Mouse (Mus musculus) megakaryocyte-erythroid progenitor cell, adult 5-6 weeks (primary cell): Measurements from ENCODE around the gene Gm20696. TPM values are rescaled to one million over a fixed set of nuclear protein-coding genes. Genes with fewer than 3 reads are reported as not detected.

Source experiments
- ATAC-seq: replicated peaks from 2 replicates; pipeline ENCODE4 v1.8.0; 2016; ENCODE audit warnings: mild to moderate bottlenecking, inconsistent platforms; ENCODE audit not compliant: severe bottlenecking, poor library complexity, low FRiP score, low TSS enrichment
- total RNA-seq, 2 experiments: library from RNA; stranded (forward) in 1 of 2; stranded (reverse) in 1 of 2; fragments of 200-1000, 215-1000 nt in 1 of 2; fragments of >200 nt in 1 of 2; fragmentation: Nextera tagmentation in 1 of 2; gene quantifications; 2 replicates each; pipeline ENCODE4 v1.2.3; 2014 to 2017

Gm20696 gene
- total RNA-seq, 2 experiments from 2014 or later = 0.94 to 5.7 TPM

- no peak for ATAC-seq
Observed at GRCm38 (mm10) chr6:99289220-99289619, 377.4 kb downstream of the Gm20696 start.

- peak; percentile 36; the same call in 1 of the 2 replicates for ATAC-seq
Observed at GRCm38 (mm10) chr6:99285026-99285425, 381.6 kb downstream of the Gm20696 start.

GRCm38 (mm10) chr6:99284019-99284418 is 382.6 kb downstream of the Gm20696 start:
- ATAC-seq = 0 out of 2 replicates have a peak, but pooled peaks have one; percentile 25

- peak; percentile 88 for ATAC-seq
Observed at GRCm38 (mm10) chr6:99282866-99283657, 383.5 kb downstream of the Gm20696 start.

- no peak for ATAC-seq
Observed at GRCm38 (mm10) chr6:99281433-99281832, 385.2 kb downstream of the Gm20696 start.

GRCm38 (mm10) chr6:99280619-99281018 is 386.0 kb downstream of the Gm20696 start:
- ATAC-seq = no peak

- no peak for ATAC-seq
Observed at GRCm38 (mm10) chr6:99277251-99277650, 389.3 kb downstream of the Gm20696 start.

- no peak for ATAC-seq
Observed at GRCm38 (mm10) chr6:99276297-99276653, 390.3 kb downstream of the Gm20696 start.

GRCm38 (mm10) chr6:99275381-99276296 is 391.0 kb downstream of the Gm20696 start:
- ATAC-seq = no peak

GRCm38 (mm10) chr6:99274667-99275066 is 391.9 kb downstream of the Gm20696 start:
- no peak for ATAC-seq

GRCm38 (mm10) chr6:99274222-99274621 is 392.4 kb downstream of the Gm20696 start:
- no peak for ATAC-seq

GRCm38 (mm10) chr6:99273177-99273576 is 393.4 kb downstream of the Gm20696 start:
- ATAC-seq = no peak

- ATAC-seq = no peak
Observed at GRCm38 (mm10) chr6:99272174-99272573, 394.4 kb downstream of the Gm20696 start.

GRCm38 (mm10) chr6:99271741-99272140 is 394.9 kb downstream of the Gm20696 start:
- no peak for ATAC-seq

GRCm38 (mm10) chr6:99269921-99270320 is 396.7 kb downstream of the Gm20696 start:
- no peak for ATAC-seq

- no peak for ATAC-seq
Observed at GRCm38 (mm10) chr6:99268171-99269061, 398.2 kb downstream of the Gm20696 start.

- peak; percentile 24; the same call in 1 of the 2 replicates for ATAC-seq
Observed at GRCm38 (mm10) chr6:99265945-99266656, 400.5 kb downstream of the Gm20696 start.

GRCm38 (mm10) chr6:99265173-99265572 is 401.4 kb downstream of the Gm20696 start:
- no peak for ATAC-seq
